Mouse (Mus musculus) lung, adult 2 months (tissue): Measurements from ENCODE around the gene Ttc22. TPM values are rescaled to one million over a fixed set of nuclear protein-coding genes. Genes with fewer than 3 reads are reported as not detected.
A peak's percentile ranks its signal among the peaks of the same experiment; 100 is the strongest.

ENCODE experiments used
- DNase-seq: peaks from one replicate; pipeline ENCODE4 v3.0.0; 2022
- H3K4me1 ChIP-seq: fragments of 200-500 bp; 2 replicates; pipeline ENCODE4 v1.6.1; 2011; ENCODE audit warnings: low read length; ENCODE audit not compliant: control insufficient read depth, insufficient read depth
- H3K4me3 ChIP-seq: fragments of 200-500 bp; replicated peaks from 2 replicates; pipeline ENCODE3; 2011; ENCODE audit warnings: low read depth, mild to moderate bottlenecking, control low read depth, low read length; ENCODE audit errors: extremely low read depth
- CTCF ChIP-seq: fragments of 200-500 bp; IDR thresholded peaks from 2 replicates; pipeline ENCODE4 v1.5.1; 2011; ENCODE audit warnings: mild to moderate bottlenecking, low read length, control low read depth; ENCODE audit not compliant: insufficient read depth
- POLR2A ChIP-seq: fragments of 200-500 bp; IDR thresholded peaks from 2 replicates; pipeline ENCODE4 v1.6.1; 2011; ENCODE audit warnings: low read depth, mild to moderate bottlenecking, control low read depth, low read length, borderline replicate concordance; ENCODE audit errors: extremely low read depth
- WGBS: fragments of 180-500 bp; shearing (Covaris S2); methylation state at CpG from one replicate; pipeline ENCODE4 v1.1.7; 2018; 5-methylcytosine and 5-hydroxymethylcytosine counted together
- polyA plus RNA-seq: library from polyadenylated mRNA; depleted of rRNA; stranded (reverse); fragments of >200 nt; gene quantifications from 2 replicates; pipeline ENCODE4 v1.2.3, GENCODE M21; 2012

Ttc22 gene
- polyA plus RNA-seq, 1 experiment, result 8.2 TPM

- DNase-seq, result no peak
- H3K4me1 ChIP-seq, result no peaks in the 10 kb centered on the region
- TF ChIP-seq POLR2A, result no peak
- TF ChIP-seq CTCF, result no peak
- 51% methylated on average over 3 of the region's 3 CpGs for WGBS
- no peak overlapping the region for H3K4me3 ChIP-seq
These were observed 8.7 kb upstream of the Ttc22 start for GRCm38 (mm10) chr4:106613560-106613959.

GRCm38 (mm10) chr4:106614180-106614797 is 7.9 kb upstream of the Ttc22 start:
- peak; percentile 95 for TF ChIP-seq CTCF
- TF ChIP-seq POLR2A, result no peak
- no peaks in the 10 kb centered on the region for H3K4me1 ChIP-seq
- 45% methylated on average over 7 of the region's 7 CpGs for WGBS
- peak; percentile 59 for DNase-seq
- H3K4me3 ChIP-seq, result no peak overlapping the region

- no peak for TF ChIP-seq CTCF
- TF ChIP-seq POLR2A, result no peak
- WGBS, result 78% methylated on average over 9 of the region's 9 CpGs
- no peaks in the 10 kb centered on the region for H3K4me1 ChIP-seq
- DNase-seq, result no peak
- H3K4me3 ChIP-seq, result no peak overlapping the region
These were observed 7.4 kb upstream of the Ttc22 start for GRCm38 (mm10) chr4:106614881-106615280.

GRCm38 (mm10) chr4:106615637-106616036 is 6.6 kb upstream of the Ttc22 start:
- Histone ChIP-seq H3K4me3 (no peak overlapping the region), H3K4me1 (no peaks in the 10 kb centered on the region)
- no peak for TF ChIP-seq CTCF
- no peak for TF ChIP-seq POLR2A
- 70% methylated on average over 12 of the region's 12 CpGs for WGBS
- DNase-seq, result no peak

- no peaks in the 10 kb centered on the region for H3K4me1 ChIP-seq
- WGBS, result 2% methylated on average over 19 of the region's 19 CpGs
- no peak within 1 kb of the TSS for H3K4me3 ChIP-seq
- no peak for DNase-seq
- TF ChIP-seq POLR2A, result no peak
- no peak for TF ChIP-seq CTCF
These were observed 5.2 kb upstream of the Ttc22 start, which contains the start of gene Lexm for GRCm38 (mm10) chr4:106617056-106617455. TSS of gene Lexm (minus strand) at chr4:106617241.

GRCm38 (mm10) chr4:106618898-106619297 is 3.3 kb upstream of the Ttc22 start:
- no peak for TF ChIP-seq POLR2A
- no peak for TF ChIP-seq CTCF

GRCm38 (mm10) chr4:106621428-106621827 is 804 bp upstream of the Ttc22 start:
- DNase-seq, result no peak
- TF ChIP-seq CTCF (no peak), POLR2A (no peak)
- no peak overlapping the region for H3K4me3 ChIP-seq
- no peaks in the 10 kb centered on the region for H3K4me1 ChIP-seq
- 48% methylated on average over 3 of the region's 3 CpGs for WGBS

More at GRCm38 (mm10) chr4:106618898-106619297, 3.3 kb upstream of the Ttc22 start:
- WGBS, result 83% methylated on average over 4 of the region's 4 CpGs
- Histone ChIP-seq H3K4me1 (no peaks in the 10 kb centered on the region), H3K4me3 (no peak overlapping the region)
- no peak for DNase-seq

GRCm38 (mm10) chr4:106622712-106623111 is 480 bp downstream of the Ttc22 start:
- 17% methylated on average over 28 of the region's 28 CpGs for WGBS
- DNase-seq, result no peak
- Histone ChIP-seq H3K4me1 (no peaks in the 10 kb centered on the region), H3K4me3 (no peak overlapping the region)
- TF ChIP-seq CTCF, result no peak
- TF ChIP-seq POLR2A, result no peak

- no peak for DNase-seq
- TF ChIP-seq CTCF, result no peak
- no peak for TF ChIP-seq POLR2A
- Histone ChIP-seq H3K4me1 (no peaks in the 10 kb centered on the region), H3K4me3 (no peak overlapping the region)
- WGBS, result 71% methylated on average over 10 of the region's 10 CpGs
These were observed 2.0 kb downstream of the Ttc22 start for GRCm38 (mm10) chr4:106624271-106624670.

- no peak overlapping the region for H3K4me3 ChIP-seq
- 70% methylated on average over 5 of the region's 5 CpGs for WGBS
- H3K4me1 ChIP-seq, result peaks cover 2% of the 10 kb centered on the region; the same call in 1 of the 2 replicates
- TF ChIP-seq CTCF (no peak), POLR2A (no peak)
- DNase-seq, result no peak
These were observed 5.6 kb downstream of the Ttc22 start for GRCm38 (mm10) chr4:106627809-106628208.
